Comparison of ENCODE assay signal across 8 mouse cellular contexts in genomic region chr8:122711891-122712365, GRCm38 (mm10). TPM values are rescaled to one million over a fixed set of nuclear protein-coding genes. Genes with fewer than 3 reads are reported as not detected.
DNase-seq lines count a peak whose midpoint lies in the region; ATAC-seq lines count a peak whose summit lies in the region.

No protein-coding gene starts in this region.

- H3K4me2 ChIP-seq in kidney, embryonic 15.5 days, result no peak overlapping the region
- H3K4me2 ChIP-seq in hindbrain, embryonic 14.5 days (replicated peaks), result no peak overlapping the region

- H3K4me3 ChIP-seq in kidney, embryonic 15.5 days (replicated peaks), result no peak overlapping the region
- H3K4me3 ChIP-seq in forebrain, embryonic 10.5 days, result no peak overlapping the region
- H3K4me3 ChIP-seq in hindbrain, embryonic 14.5 days (replicated peaks; ENCODE audit: low read length), result no peak overlapping the region

- ATAC-seq in erythroid progenitor cell, adult 5-6 weeks (replicated peaks; ENCODE audit: low FRiP score, poor library complexity, severe bottlenecking), result peak; percentile 64
- ATAC-seq in kidney, embryonic 15.5 days (replicated peaks; ENCODE audit: low FRiP score), result 0 out of 2 replicates have a peak, but pooled peaks have one; percentile 66
- ATAC-seq in hindbrain, embryonic 14.5 days (ENCODE audit: low FRiP score), result no peak

- WGBS in kidney, embryonic 15.5 days, result 73% methylated on average over 11 of the region's 11 CpGs
- 82% methylated on average over 11 of the region's 11 CpGs for WGBS in forebrain, embryonic 10.5 days
- WGBS in hindbrain, embryonic 14.5 days, result 74% methylated on average over 11 of the region's 11 CpGs

- H3K4me1 ChIP-seq in kidney, embryonic 15.5 days, result 0 out of 2 replicates have a peak, but pooled peaks cover 5% of the 10 kb centered on the region
- peaks cover 27% of the 10 kb centered on the region for H3K4me1 ChIP-seq in forebrain, embryonic 10.5 days
- peaks cover 11% of the 10 kb centered on the region; the same call in 1 of the 2 replicates for H3K4me1 ChIP-seq in hindbrain, embryonic 14.5 days (replicated peaks; ENCODE audit: control insufficient read depth, insufficient read depth, low read length)

- H3K9ac ChIP-seq in kidney, embryonic 15.5 days, result no peak overlapping the region
- H3K9ac ChIP-seq in hindbrain, embryonic 14.5 days, result no peak overlapping the region

- peak overlapping the region; percentile 18; the same call in 1 of the 2 replicates for H3K27ac ChIP-seq in kidney, embryonic 15.5 days
- H3K27ac ChIP-seq in forebrain, embryonic 10.5 days, result no peak overlapping the region
- no peak overlapping the region for H3K27ac ChIP-seq in hindbrain, embryonic 14.5 days

- H3K36me3 ChIP-seq in kidney, embryonic 15.5 days, result no peaks in the 10 kb centered on the region
- no peaks in the 10 kb centered on the region for H3K36me3 ChIP-seq in forebrain, embryonic 10.5 days (replicated peaks)
- no peaks in the 10 kb centered on the region for H3K36me3 ChIP-seq in hindbrain, embryonic 14.5 days (replicated peaks; ENCODE audit: control insufficient read depth, insufficient read depth)

- no peaks in the 10 kb centered on the region for H3K9me3 ChIP-seq in kidney, embryonic 15.5 days (replicated peaks)
- no peaks in the 10 kb centered on the region for H3K9me3 ChIP-seq in forebrain, embryonic 10.5 days
- no peaks in the 10 kb centered on the region for H3K9me3 ChIP-seq in hindbrain, embryonic 14.5 days (ENCODE audit: control insufficient read depth, low read length)

- H3K27me3 ChIP-seq in kidney, embryonic 15.5 days, result peaks cover 17% of the 10 kb centered on the region
- H3K27me3 ChIP-seq in forebrain, embryonic 10.5 days (ENCODE audit: poor library complexity, severe bottlenecking), result peaks cover 22% of the 10 kb centered on the region
- H3K27me3 ChIP-seq in hindbrain, embryonic 14.5 days (ENCODE audit: control insufficient read depth, insufficient read depth, low read length), result no peaks in the 10 kb centered on the region

- peak; percentile 98 for DNase-seq in MEL-GATA-1-ER (ENCODE audit: extremely low read depth, low read depth)
- peak; percentile 80 for DNase-seq in lung, postnatal 25 days (ENCODE audit: low spot score)
- no peak for DNase-seq in forebrain, embryonic 10.5 days (ENCODE audit: extremely low spot score, low spot score)
- no peak for DNase-seq in embryo, embryonic 11 days
- no peak for DNase-seq in hindbrain, embryonic 14.5 days (ENCODE audit: low spot score)
- DNase-seq in embryo, embryonic 10.5 days (ENCODE audit: low spot score), result no peak

RNA-seq across cellular contexts. Expression of gene Cbfa2t3, which starts 13.0 kb away (rescaled TPM):
- 4.0 and 16.8 TPM in 2 replicates for total RNA-seq in erythroid progenitor cell, adult 5-6 weeks (2015; ENCODE audit: low replicate concordance)
- total RNA-seq in erythroid progenitor cell, adult 5-6 weeks (2017; ENCODE audit: low replicate concordance), result 1.5 and 7.6 TPM in 2 replicates
- 3.5 and 3.6 TPM in 2 replicates for polyA plus RNA-seq in kidney, embryonic 15.5 days (2015; fragmentation: Nextera tagmentation; extraction: Ambion mirVana)
- 1.6 and 2.4 TPM in 2 replicates for polyA plus RNA-seq in forebrain, embryonic 10.5 days (2016; fragmentation: Nextera tagmentation; extraction: Ambion mirVana)
- 22.4 and 27.7 TPM in 2 replicates for polyA plus RNA-seq in hindbrain, embryonic 14.5 days (2014; fragmentation: Nextera tagmentation; extraction: Ambion mirVana)

Comparison
In these comparisons a context has a peak if more than half of its experiments do, and no peak if none do; other contexts are left out.
1. DNase-seq: peak in MEL-GATA-1-ER (single experiment) and lung, postnatal 25 days (single experiment); none in forebrain, embryonic 10.5 days (single experiment), embryo, embryonic 11 days (single experiment), hindbrain, embryonic 14.5 days (single experiment) and embryo, embryonic 10.5 days (single experiment).